Mouse (Mus musculus): ENCODE results near the gene Mettl1. TPM values are rescaled to one million over a fixed set of nuclear protein-coding genes. Genes with fewer than 3 reads are reported as not detected.

Mettl1 gene
- polyA plus RNA-seq, 1 experiment from 2014 or later = 36.3 TPM

DNA sequence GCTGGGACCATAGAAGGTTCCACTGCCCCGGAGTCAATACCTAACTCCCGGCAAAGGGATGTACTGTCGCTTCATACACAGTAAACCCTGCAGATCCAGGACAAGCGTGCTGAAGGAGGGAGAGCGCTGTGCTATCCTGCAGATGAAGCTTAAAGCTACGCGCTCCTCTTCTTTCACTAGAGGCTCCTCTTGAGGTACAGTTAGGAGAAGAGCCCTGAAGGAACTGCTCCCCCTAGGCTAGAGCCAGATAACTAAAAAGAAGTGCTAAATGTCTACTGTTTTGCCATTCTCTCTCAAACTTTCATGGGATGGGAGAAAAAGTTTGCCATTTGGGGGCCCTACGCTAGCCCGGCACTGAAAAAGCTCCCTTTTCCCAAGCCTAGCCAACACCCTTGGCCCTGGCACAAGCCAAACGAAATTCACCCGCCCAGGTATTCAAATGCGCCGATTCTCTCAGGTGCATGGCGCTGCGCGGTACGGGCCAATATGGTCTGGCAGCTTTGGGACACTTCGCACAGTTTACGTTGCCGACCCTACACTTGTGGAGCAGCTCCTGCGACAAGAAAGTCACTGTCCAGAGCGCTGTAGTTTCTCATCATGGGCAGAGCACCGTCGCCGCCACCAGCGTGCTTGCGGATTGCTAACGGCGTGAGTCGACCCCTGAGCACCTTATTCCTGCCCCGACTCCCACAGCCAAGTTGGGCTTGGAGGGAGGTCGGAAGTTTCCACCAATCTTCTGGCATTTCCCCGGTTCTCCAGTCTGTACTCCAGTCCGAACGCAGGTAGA lies 7.6 kb downstream of the Mettl1 start:
- 5% methylated on average over 35 of the region's 35 CpGs for WGBS

GRCm38 (mm10) chr10:127049395-127050118 lies 8.3 kb downstream of the Mettl1 start:
- no peak for ATAC-seq (ENCODE audit: extremely low read depth, insufficient number of reproducible peaks, low FRiP score, low TSS enrichment)
- WGBS = 3% methylated on average over 29 of the region's 29 CpGs

More for the DNA sequence above, 7.6 kb downstream of the Mettl1 start:
- Histone ChIP-seq H3K9me3 (no peaks in the 10 kb centered on the region), H3K4me2 (peak overlapping the region; percentile 51), H3K9ac (peak overlapping the region; percentile 50; the same call in 1 of the 2 replicates), H3K36me3 (peaks cover 20% of the 10 kb centered on the region), H3K27ac (replicated peaks) (no peak overlapping the region), H3K4me1 (peaks cover 21% of the 10 kb centered on the region), H3K4me3 (peak overlapping the region; percentile 32), H3K27me3 (replicated peaks) (peaks cover 73% of the 10 kb centered on the region)
- ATAC-seq (ENCODE audit: extremely low read depth, insufficient number of reproducible peaks, low FRiP score, low TSS enrichment) = no peak

GRCm38 (mm10) chr10:127050119-127050474 lies 8.9 kb downstream of the Mettl1 start:
- Histone ChIP-seq H3K36me3 (peaks cover 7% of the 10 kb centered on the region), H3K4me1 (peaks cover 21% of the 10 kb centered on the region), H3K9ac (no peak overlapping the region), H3K27ac (replicated peaks) (no peak overlapping the region), H3K9me3 (no peaks in the 10 kb centered on the region), H3K4me2 (no peak overlapping the region), H3K27me3 (replicated peaks) (peaks cover 81% of the 10 kb centered on the region), H3K4me3 (peak overlapping the region; percentile 32; the same call in 1 of the 2 replicates)
- WGBS = 14% methylated on average over 10 of the region's 10 CpGs
- ATAC-seq (ENCODE audit: extremely low read depth, insufficient number of reproducible peaks, low FRiP score, low TSS enrichment) = no peak

More at GRCm38 (mm10) chr10:127049395-127050118, 8.3 kb downstream of the Mettl1 start:
- Histone ChIP-seq H3K9ac (peak overlapping the region; percentile 50; the same call in 1 of the 2 replicates), H3K27ac (replicated peaks) (no peak overlapping the region), H3K4me1 (peaks cover 21% of the 10 kb centered on the region), H3K36me3 (peaks cover 12% of the 10 kb centered on the region), H3K4me3 (peak overlapping the region; percentile 32), H3K4me2 (peak overlapping the region; percentile 51), H3K9me3 (no peaks in the 10 kb centered on the region), H3K27me3 (replicated peaks) (peaks cover 80% of the 10 kb centered on the region)

DNA sequence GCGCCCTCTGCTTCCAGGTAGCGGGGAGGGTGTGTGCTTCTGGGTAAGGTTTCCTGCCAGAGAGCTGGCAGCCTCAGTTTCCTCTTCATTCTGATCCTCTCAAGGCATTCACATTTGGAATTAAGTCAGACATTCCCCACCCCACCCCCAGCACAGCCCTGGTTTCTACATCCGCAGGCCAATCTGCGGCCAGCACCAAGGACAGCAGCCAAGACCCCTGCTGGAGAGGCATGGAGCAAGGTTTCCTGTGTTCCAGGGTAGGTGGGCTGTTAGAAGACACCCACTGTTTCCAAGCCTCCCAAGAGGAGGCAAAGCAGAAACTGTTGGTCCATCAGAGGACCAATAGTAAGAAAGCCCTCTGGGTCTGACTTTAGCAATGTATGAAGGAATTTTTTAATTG lies 13.4 kb downstream of the Mettl1 start:
- Histone ChIP-seq H3K4me1 (peaks cover 25% of the 10 kb centered on the region), H3K4me2 (no peak overlapping the region), H3K27ac (replicated peaks) (no peak overlapping the region), H3K9ac (no peak overlapping the region), H3K36me3 (peaks cover 8% of the 10 kb centered on the region), H3K4me3 (no peak overlapping the region), H3K9me3 (no peaks in the 10 kb centered on the region), H3K27me3 (replicated peaks) (peaks cover 91% of the 10 kb centered on the region)
- WGBS = 44% methylated on average over 4 of the region's 4 CpGs
- no peak for ATAC-seq (ENCODE audit: extremely low read depth, insufficient number of reproducible peaks, low FRiP score, low TSS enrichment)

DNA sequence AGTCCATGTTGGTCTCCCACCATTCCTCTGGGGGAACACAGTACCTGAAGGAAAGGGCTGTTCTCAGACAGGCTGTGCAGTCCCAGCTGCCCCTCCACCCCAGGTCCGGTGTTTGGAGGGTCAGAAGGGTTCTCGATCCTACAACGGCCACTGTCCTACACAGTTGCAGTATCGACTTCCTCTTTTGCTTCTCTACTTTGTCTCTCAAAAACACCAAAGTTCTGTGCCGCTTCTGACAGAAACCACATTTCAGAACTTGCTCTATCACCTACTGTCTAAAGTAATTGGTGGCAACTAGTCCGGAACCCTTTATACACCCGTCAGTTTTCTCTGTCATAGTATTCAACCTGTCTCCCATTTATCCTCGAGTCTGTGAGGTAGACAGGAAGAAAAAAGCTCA lies 14.2 kb downstream of the Mettl1 start:
- H3K36me3 ChIP-seq = peaks cover 8% of the 10 kb centered on the region
- no peak overlapping the region for H3K4me2 ChIP-seq
- peaks cover 25% of the 10 kb centered on the region for H3K4me1 ChIP-seq
- 76% methylated on average over 8 of the region's 8 CpGs for WGBS
- no peak overlapping the region for H3K4me3 ChIP-seq
- no peak overlapping the region for H3K27ac ChIP-seq (replicated peaks)
- H3K9me3 ChIP-seq = no peaks in the 10 kb centered on the region
- H3K9ac ChIP-seq = no peak overlapping the region
- H3K27me3 ChIP-seq (replicated peaks) = peaks cover 91% of the 10 kb centered on the region
- no peak for ATAC-seq (ENCODE audit: extremely low read depth, insufficient number of reproducible peaks, low FRiP score, low TSS enrichment)

DNA sequence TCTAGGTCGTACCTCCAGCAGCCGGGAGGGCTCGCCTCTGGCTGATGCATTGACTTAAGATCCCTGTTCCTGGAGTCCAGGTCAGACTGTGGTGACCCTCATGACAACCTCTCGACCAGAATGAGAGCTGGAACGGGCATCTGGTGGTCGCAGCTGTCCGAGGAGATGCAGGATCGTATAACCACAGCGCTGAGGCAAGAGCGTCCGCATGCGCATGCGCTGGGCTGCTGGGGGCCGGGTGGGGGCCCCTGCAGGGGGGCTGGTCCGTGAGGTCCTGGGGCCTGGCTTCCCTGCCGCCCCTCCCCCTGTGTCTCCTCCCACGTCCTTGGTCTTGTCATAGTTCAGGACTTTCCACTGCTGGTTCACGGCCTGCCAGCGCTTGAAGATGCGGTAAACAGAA lies 15.3 kb downstream of the Mettl1 start:
- WGBS = 76% methylated on average over 20 of the region's 20 CpGs
- no peak overlapping the region for H3K27ac ChIP-seq (replicated peaks)
- no peak for ATAC-seq (ENCODE audit: extremely low read depth, insufficient number of reproducible peaks, low FRiP score, low TSS enrichment)
- H3K4me1 ChIP-seq = peaks cover 22% of the 10 kb centered on the region
- H3K9me3 ChIP-seq = no peaks in the 10 kb centered on the region
- no peak overlapping the region for H3K9ac ChIP-seq
- peaks cover 8% of the 10 kb centered on the region for H3K36me3 ChIP-seq
- peaks cover 91% of the 10 kb centered on the region for H3K27me3 ChIP-seq (replicated peaks)
- H3K4me3 ChIP-seq = no peak overlapping the region
- H3K4me2 ChIP-seq = no peak overlapping the region

DNA sequence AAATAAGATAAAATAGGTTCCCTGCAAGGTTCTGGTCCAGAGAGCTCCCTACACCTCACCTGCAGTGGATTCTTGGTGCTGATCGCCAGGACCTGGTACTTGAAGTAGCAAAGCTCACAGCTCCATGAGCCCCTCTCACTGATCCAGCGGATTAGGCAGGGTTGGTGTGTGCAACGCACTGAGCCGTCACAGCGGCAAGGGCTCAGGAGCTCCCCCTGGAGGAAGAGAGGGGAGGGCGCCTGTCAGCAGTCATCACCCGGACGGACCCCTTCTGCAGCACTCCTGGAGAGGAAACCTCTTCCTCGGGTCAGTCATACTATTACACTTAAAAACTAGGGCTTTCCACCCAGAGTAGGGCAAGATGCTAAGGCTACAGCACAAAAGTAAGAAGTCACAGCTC lies 16.9 kb downstream of the Mettl1 start:
- WGBS = 2% methylated on average over 9 of the region's 9 CpGs
- Histone ChIP-seq H3K9me3 (no peaks in the 10 kb centered on the region), H3K27me3 (replicated peaks) (peaks cover 86% of the 10 kb centered on the region), H3K9ac (peak overlapping the region; percentile 28; the same call in 1 of the 2 replicates), H3K4me2 (peak overlapping the region; percentile 98), H3K36me3 (peaks cover 8% of the 10 kb centered on the region), H3K4me1 (peaks cover 29% of the 10 kb centered on the region), H3K4me3 (peak overlapping the region; percentile 78), H3K27ac (replicated peaks) (no peak overlapping the region)
- ATAC-seq (ENCODE audit: extremely low read depth, insufficient number of reproducible peaks, low FRiP score, low TSS enrichment) = no peak

DNA sequence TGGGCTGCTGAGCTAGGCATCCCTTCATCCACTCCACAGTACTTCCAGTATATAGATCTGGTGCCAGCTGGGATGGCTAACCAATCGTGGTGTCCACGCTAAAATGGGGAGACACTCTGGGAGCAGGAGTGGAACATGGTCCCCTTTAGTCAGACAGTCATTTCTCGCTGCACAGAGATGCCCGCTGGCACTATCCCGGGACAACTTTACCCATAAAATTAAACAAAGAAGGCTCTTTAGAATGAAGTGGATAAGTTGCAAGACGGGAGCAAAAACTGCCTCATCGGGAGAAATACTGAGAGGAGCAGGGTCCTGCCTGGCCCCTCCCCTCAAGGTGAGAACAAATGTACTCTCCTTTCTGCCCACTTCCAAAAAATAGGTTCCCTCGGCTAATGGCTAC lies 17.5 kb downstream of the Mettl1 start:
- ATAC-seq (ENCODE audit: extremely low read depth, insufficient number of reproducible peaks, low FRiP score, low TSS enrichment) = no peak
- peak overlapping the region; percentile 78 for H3K4me3 ChIP-seq
- peak overlapping the region; percentile 86 for H3K9ac ChIP-seq
- 10% methylated on average over 8 of the region's 8 CpGs for WGBS
- H3K27ac ChIP-seq (replicated peaks) = no peak overlapping the region
- H3K4me2 ChIP-seq = peak overlapping the region; percentile 98
- no peaks in the 10 kb centered on the region for H3K9me3 ChIP-seq
- peaks cover 80% of the 10 kb centered on the region for H3K27me3 ChIP-seq (replicated peaks)
- H3K36me3 ChIP-seq = peaks cover 8% of the 10 kb centered on the region
- peaks cover 29% of the 10 kb centered on the region for H3K4me1 ChIP-seq

- Histone ChIP-seq H3K4me3 (peak overlapping the region; percentile 78), H3K27ac (replicated peaks) (no peak overlapping the region; the same call in 1 of the 2 replicates), H3K4me2 (peak overlapping the region; percentile 98), H3K9me3 (no peaks in the 10 kb centered on the region), H3K4me1 (peaks cover 30% of the 10 kb centered on the region), H3K9ac (peak overlapping the region; percentile 86), H3K36me3 (peaks cover 8% of the 10 kb centered on the region), H3K27me3 (replicated peaks) (peaks cover 74% of the 10 kb centered on the region)
- 2% methylated on average over 55 of the region's 92 CpGs for WGBS
- no peak for ATAC-seq (ENCODE audit: extremely low read depth, insufficient number of reproducible peaks, low FRiP score, low TSS enrichment)
Measured at GRCm38 (mm10) chr10:127059174-127059967, 18.2 kb downstream of the Mettl1 start.

DNA sequence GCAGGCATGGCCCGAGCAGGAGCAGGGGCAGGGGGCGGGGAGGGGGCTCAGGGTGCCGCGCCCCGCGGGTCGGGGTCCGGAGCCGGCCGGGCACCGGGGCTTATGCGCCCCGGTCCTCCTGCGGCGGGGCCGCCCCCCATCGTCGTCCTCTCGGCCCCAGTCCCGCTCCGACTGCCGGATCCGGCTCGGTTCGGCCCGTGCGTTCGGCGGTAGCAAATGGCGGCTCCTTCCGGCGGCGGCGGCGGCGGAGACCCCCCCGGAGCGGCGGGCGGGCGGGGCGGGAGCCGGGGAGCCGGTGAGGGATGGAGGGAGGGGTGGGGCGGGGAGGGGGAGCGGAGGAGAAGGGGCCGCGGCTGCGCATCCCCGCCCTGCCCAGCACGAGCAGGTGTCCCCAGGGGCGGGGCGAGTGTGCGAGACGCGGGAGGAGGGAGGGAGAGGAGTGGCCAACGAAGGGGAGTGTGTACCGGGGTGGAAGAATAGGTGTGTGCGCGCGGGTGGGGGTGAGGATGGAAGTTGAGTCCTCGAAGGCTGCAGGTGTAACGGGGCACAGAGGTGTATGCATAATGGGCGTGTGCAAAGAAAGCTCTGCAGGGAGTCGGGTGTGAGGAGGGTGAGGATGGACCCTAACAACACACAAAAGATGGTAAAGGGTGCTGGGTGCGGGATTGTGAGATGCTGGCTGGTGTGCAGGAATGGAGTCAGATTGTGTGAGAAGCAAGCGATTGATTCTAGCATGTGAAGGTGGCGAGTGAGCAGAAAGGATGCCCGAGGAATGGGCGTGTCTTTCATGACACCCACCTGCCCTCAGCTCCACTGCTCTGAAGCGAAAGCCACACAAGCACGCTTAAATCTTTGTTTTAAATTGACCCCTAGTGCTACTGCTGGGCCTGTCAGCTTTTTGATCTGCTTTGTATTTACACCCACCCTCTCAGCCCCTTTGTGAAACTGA lies 19.0 kb downstream of the Mettl1 start, which contains the start of gene March9:
Gene March9, minus strand, starts transcription at position 217 of the 949 bp plus-strand sequence.
- peak within 1 kb of the TSS; percentile 86 for H3K9ac ChIP-seq
- H3K27ac ChIP-seq (replicated peaks) = no peak within 1 kb of the TSS; the same call in 1 of the 2 replicates
- WGBS = 2% methylated on average over 58 of the region's 72 CpGs
- H3K9me3 ChIP-seq = no peaks in the 10 kb centered on the region
- peak; percentile 35 for ATAC-seq (ENCODE audit: extremely low read depth, insufficient number of reproducible peaks, low FRiP score, low TSS enrichment)
- H3K27me3 ChIP-seq (replicated peaks) = peaks cover 69% of the 10 kb centered on the region
- peaks cover 38% of the 10 kb centered on the region for H3K4me1 ChIP-seq
- H3K4me3 ChIP-seq = peak within 1 kb of the TSS; percentile 78
- peaks cover 16% of the 10 kb centered on the region for H3K36me3 ChIP-seq
- peak within 1 kb of the TSS; percentile 98 for H3K4me2 ChIP-seq
